Mouse (Mus musculus) ES-E14 (cell line): ENCODE measurements around the gene Ttc37.

Experiments used
- CHD2 ChIP-seq: IDR thresholded peaks from 2 replicates; pipeline ENCODE4 v1.6.1; 2014; ENCODE audit warnings: mild to moderate bottlenecking, low read depth, low read length, inconsistent platforms
- MAFK ChIP-seq: IDR thresholded peaks from 2 replicates; pipeline ENCODE4 v1.6.1; 2014; ENCODE audit warnings: mild to moderate bottlenecking, low read depth, low read length, inconsistent platforms; ENCODE audit not compliant: insufficient read depth
- ZC3H11A ChIP-seq: IDR thresholded peaks from 2 replicates; pipeline ENCODE4 v1.6.1; 2012; ENCODE audit warnings: low read depth, mild to moderate bottlenecking, inconsistent platforms, low read length, borderline replicate concordance
- ZNF384 ChIP-seq: IDR thresholded peaks from 2 replicates; pipeline ENCODE4 v1.6.1; 2012; ENCODE audit warnings: low read depth, low read length, inconsistent platforms

DNA sequence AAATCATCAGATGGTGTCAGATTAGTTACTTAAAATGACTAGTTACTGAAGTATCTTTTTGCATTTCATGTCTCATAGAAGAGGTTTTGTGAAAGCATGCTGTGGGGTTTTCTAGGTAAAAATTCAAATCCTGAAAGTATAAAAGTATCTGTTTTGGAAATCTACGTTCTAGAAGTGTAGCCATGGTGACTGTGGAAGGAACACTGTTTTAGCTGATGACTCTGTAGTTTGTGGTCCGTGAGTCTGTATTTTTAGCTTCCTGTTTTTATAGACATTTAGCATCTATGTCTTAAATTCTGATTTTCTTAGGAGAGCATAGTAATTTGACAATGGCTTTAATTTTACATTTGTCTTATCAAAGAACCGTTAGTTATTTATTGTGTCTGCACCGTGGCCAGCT, 30.3 kb downstream of the Ttc37 start:
- no peak for TF ChIP-seq MAFK
- TF ChIP-seq CHD2 = no peak
- no peak for TF ChIP-seq ZC3H11A
- no peak for TF ChIP-seq ZNF384
